Mouse (Mus musculus) hindbrain, embryonic 11.5 days (tissue): ENCODE results near the gene Dirc2. TPM values are rescaled to one million over a fixed set of nuclear protein-coding genes. Genes with fewer than 3 reads are reported as not detected.

Source experiments
- ATAC-seq: fragments of 200-750 bp; cut with Nextera tagmentation; 2 replicates; pipeline ENCODE4 v1.8.0; 2017; ENCODE audit warnings: mild to moderate bottlenecking, moderate TSS enrichment, moderate library complexity; ENCODE audit not compliant: low FRiP score
- DNase-seq: peaks from one replicate; pipeline ENCODE4 v3.0.0-alpha.2; 2015; ENCODE audit warnings: low spot score
- H3K27ac ChIP-seq: fragments of 300-500 bp; sonication (generic); 2 replicates; pipeline ENCODE4 v1.5.1; 2014; ENCODE audit warnings: mild to moderate bottlenecking, low read depth, low read length
- H3K27me3 ChIP-seq: fragments of 300-500 bp; sonication (generic); 2 replicates; pipeline ENCODE4 v1.6.1; 2014; ENCODE audit warnings: mild to moderate bottlenecking, low read length, moderate library complexity, mixed read lengths; ENCODE audit not compliant: control insufficient read depth, insufficient read depth
- H3K36me3 ChIP-seq: fragments of 300-500 bp; sonication (generic); 2 replicates; pipeline ENCODE4 v1.6.1; 2014; ENCODE audit warnings: mild to moderate bottlenecking, low read length, moderate library complexity, mixed read lengths; ENCODE audit not compliant: control insufficient read depth, insufficient read depth
- H3K4me1 ChIP-seq: fragments of 300-500 bp; sonication (generic); replicated peaks from 2 replicates; pipeline ENCODE4 v1.6.1; 2014; ENCODE audit warnings: low read length, mixed read lengths; ENCODE audit not compliant: control insufficient read depth, insufficient read depth
- H3K4me2 ChIP-seq: fragments of 300-500 bp; sonication (generic); replicated peaks from 2 replicates; pipeline ENCODE4 v1.6.1; 2014; ENCODE audit warnings: mild to moderate bottlenecking, low read depth, low read length
- H3K4me3 ChIP-seq: fragments of 300-500 bp; sonication (generic); 2 replicates; pipeline ENCODE4 v1.5.1; 2014; ENCODE audit warnings: low read depth, low read length
- H3K9ac ChIP-seq: fragments of 300-500 bp; sonication (generic); 2 replicates; pipeline ENCODE4 v1.6.1; 2014; ENCODE audit warnings: low read depth, low read length
- H3K9me3 ChIP-seq: fragments of 300-500 bp; sonication (generic); 2 replicates; pipeline ENCODE4 v1.6.1; 2016; ENCODE audit warnings: low read length; ENCODE audit not compliant: control insufficient read depth
- WGBS: fragments of 180-500 bp; shearing (Covaris S2); extraction: QIAGEN DNeasy Blood & Tissue Kit; methylation state at CpG from one replicate; pipeline ENCODE4 v1.1.7; 2014; 5-methylcytosine and 5-hydroxymethylcytosine counted together
- polyA plus RNA-seq: library from polyadenylated mRNA; unstranded; fragments of >200 nt; fragmentation: Nextera tagmentation; extraction: Ambion mirVana; gene quantifications from 2 replicates; pipeline ENCODE4 v1.2.1, GENCODE M21; 2014

The Dirc2 gene
- polyA plus RNA-seq, 1 experiment from 2014 or later = 20.1 TPM

DNA sequence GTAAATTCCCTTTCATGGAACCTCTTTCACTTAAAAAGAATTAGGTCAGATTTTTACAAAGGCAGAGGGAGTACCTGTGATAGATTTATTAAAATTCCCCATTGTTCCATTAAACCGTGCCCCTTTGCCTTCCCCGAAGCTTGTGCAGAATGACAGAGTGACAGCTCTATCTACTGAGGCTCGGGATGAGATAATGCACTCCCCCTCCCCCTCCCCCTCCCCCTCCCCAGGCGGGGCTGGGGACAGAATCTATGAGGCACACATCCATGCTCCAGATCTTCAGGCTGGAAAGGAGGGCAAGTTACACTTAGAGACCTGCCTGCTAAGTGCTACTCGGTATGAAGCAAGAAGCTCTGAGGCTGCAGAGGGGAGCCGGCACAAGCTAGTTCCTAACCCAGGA lies 53.8 kb downstream of the Dirc2 start:
- no peak overlapping the region for H3K4me3 ChIP-seq
- H3K9ac ChIP-seq = no peak overlapping the region
- DNase-seq (no peak), ATAC-seq (no peak)
- no peaks in the 10 kb centered on the region; the same call in 1 of the 2 replicates for H3K4me1 ChIP-seq
- WGBS = 53% methylated on average over 6 of the region's 6 CpGs
- H3K27me3 ChIP-seq = no peaks in the 10 kb centered on the region
- H3K4me2 ChIP-seq = no peak overlapping the region
- H3K9me3 ChIP-seq = no peaks in the 10 kb centered on the region
- H3K27ac ChIP-seq = no peak overlapping the region
- H3K36me3 ChIP-seq = no peaks in the 10 kb centered on the region

DNA sequence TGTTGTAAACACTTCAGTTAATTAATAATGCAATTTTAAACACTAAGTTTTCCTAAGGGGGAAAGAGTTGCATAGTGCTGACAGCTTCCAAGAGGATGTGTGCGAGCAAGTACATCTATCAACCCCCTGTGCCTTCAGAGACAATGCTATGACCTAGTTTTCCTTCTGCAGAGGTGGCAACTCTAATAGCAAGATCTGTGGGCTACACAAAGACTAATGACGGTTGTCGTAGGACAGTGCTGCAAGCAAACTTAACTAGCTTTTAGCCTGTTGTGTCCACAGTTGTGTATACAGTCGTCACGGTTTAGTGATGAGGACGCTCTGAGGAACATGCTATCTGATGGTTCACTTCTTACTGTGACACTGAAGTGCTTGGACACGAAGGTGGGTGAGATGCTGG lies 54.5 kb downstream of the Dirc2 start:
- ATAC-seq (no peak), DNase-seq (no peak)
- Histone ChIP-seq H3K4me2 (no peak overlapping the region), H3K27ac (no peak overlapping the region), H3K9ac (no peak overlapping the region), H3K4me3 (no peak overlapping the region), H3K9me3 (no peaks in the 10 kb centered on the region), H3K36me3 (no peaks in the 10 kb centered on the region), H3K27me3 (no peaks in the 10 kb centered on the region), H3K4me1 (no peaks in the 10 kb centered on the region; the same call in 1 of the 2 replicates)
- 90% methylated on average over 7 of the region's 7 CpGs for WGBS

DNA sequence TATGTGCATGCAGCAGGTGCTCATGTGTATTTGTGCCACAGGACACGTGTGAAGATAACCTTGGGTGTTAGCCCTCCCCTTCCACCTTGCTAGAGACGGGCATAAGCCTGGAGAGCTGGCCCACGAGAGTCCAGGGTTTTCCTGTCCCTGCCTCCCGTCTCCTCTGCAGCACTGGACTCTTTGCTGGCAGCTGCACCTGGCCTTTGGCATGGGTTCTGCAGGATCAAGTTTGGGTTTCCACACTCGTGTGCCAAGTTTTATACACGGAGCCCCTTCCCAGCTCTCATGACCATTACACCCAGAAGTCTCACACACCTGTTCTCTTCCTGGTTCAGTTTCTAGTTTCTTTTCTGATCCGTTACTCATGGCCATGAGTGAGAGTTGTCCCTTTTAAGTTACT lies 55.5 kb downstream of the Dirc2 start:
- DNase-seq (no peak), ATAC-seq (no peak)
- Histone ChIP-seq H3K9ac (no peak overlapping the region), H3K4me2 (no peak overlapping the region), H3K9me3 (no peaks in the 10 kb centered on the region), H3K4me3 (no peak overlapping the region), H3K27me3 (no peaks in the 10 kb centered on the region), H3K27ac (no peak overlapping the region), H3K4me1 (no peaks in the 10 kb centered on the region; the same call in 1 of the 2 replicates), H3K36me3 (no peaks in the 10 kb centered on the region)
- WGBS = 89% methylated on average over 7 of the region's 7 CpGs

DNA sequence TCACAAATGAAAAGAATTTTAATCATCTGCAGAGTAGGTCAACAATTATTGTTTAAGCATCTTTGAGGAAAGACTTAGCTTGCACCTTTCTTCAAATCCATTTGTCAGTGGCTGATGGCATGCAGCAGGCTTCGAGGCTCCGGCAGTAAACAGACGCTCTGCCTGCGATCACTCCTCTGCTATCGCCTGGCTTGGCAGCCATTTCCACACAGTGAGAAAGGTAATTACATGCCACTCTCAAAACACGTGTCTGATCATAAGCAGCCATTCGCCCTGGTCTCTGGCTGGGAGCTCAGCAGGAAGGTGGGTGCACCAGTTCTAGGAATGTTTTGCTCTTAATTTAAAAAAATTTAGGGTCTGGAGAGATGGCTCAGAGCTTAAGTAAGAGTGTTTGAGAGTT lies 58.2 kb downstream of the Dirc2 start:
- Histone ChIP-seq H3K4me1 (no peaks in the 10 kb centered on the region; the same call in 1 of the 2 replicates), H3K9me3 (no peaks in the 10 kb centered on the region), H3K4me3 (no peak overlapping the region), H3K4me2 (no peak overlapping the region), H3K36me3 (no peaks in the 10 kb centered on the region), H3K9ac (no peak overlapping the region), H3K27ac (no peak overlapping the region), H3K27me3 (no peaks in the 10 kb centered on the region)
- ATAC-seq (no peak), DNase-seq (no peak)
- 75% methylated on average over 7 of the region's 7 CpGs for WGBS

DNA sequence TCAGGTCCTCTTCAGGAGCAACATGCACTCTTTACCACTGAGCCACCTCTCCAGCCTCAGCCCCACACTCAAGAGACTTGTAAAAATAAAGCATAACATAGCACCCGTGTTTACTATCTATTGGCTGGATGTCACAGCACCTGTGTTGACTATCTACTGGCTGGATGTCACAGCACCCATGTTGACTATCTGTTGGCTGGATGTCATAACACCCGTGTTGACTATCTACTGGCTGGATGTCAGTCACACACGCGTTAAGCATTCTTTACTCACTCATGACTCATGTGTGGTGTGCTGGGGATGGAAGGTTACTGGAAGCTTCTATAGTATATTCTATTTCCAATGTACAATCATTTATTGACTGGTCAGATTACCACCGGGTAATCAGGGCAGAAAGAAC lies 62.2 kb downstream of the Dirc2 start:
- Histone ChIP-seq H3K36me3 (no peaks in the 10 kb centered on the region), H3K4me2 (no peak overlapping the region), H3K27me3 (no peaks in the 10 kb centered on the region), H3K4me3 (no peak overlapping the region), H3K9me3 (no peaks in the 10 kb centered on the region), H3K4me1 (no peaks in the 10 kb centered on the region), H3K9ac (no peak overlapping the region), H3K27ac (no peak overlapping the region)
- no peak for DNase-seq
- WGBS = 89% methylated on average over 5 of the region's 5 CpGs
- no peak for ATAC-seq

DNA sequence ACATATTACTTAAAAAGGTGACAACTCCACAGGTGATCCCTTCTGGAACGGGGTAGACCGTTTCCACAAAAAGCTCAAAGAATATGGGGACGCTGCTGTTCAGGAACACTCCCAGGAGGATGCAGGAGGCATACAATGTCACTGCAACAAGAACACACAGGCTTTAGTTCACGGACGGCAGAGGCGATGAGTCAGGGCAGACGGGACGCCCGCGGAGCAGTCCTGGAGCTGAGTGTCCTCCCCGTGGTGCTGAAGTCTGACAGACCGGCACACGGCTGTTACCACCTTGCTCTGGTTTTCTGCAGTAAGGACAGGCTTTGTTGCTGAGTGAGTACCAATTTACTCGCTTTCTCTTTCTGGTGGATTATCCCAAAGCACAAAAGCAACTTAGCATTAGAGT lies 64.4 kb downstream of the Dirc2 start:
- no peak overlapping the region for H3K9ac ChIP-seq
- no peak overlapping the region for H3K4me2 ChIP-seq
- no peak for ATAC-seq
- H3K4me1 ChIP-seq = no peaks in the 10 kb centered on the region
- WGBS = 77% methylated on average over 14 of the region's 14 CpGs
- H3K9me3 ChIP-seq = no peaks in the 10 kb centered on the region
- no peak overlapping the region for H3K4me3 ChIP-seq
- H3K36me3 ChIP-seq = no peaks in the 10 kb centered on the region
- no peak for DNase-seq
- H3K27ac ChIP-seq = no peak overlapping the region
- H3K27me3 ChIP-seq = no peaks in the 10 kb centered on the region

DNA sequence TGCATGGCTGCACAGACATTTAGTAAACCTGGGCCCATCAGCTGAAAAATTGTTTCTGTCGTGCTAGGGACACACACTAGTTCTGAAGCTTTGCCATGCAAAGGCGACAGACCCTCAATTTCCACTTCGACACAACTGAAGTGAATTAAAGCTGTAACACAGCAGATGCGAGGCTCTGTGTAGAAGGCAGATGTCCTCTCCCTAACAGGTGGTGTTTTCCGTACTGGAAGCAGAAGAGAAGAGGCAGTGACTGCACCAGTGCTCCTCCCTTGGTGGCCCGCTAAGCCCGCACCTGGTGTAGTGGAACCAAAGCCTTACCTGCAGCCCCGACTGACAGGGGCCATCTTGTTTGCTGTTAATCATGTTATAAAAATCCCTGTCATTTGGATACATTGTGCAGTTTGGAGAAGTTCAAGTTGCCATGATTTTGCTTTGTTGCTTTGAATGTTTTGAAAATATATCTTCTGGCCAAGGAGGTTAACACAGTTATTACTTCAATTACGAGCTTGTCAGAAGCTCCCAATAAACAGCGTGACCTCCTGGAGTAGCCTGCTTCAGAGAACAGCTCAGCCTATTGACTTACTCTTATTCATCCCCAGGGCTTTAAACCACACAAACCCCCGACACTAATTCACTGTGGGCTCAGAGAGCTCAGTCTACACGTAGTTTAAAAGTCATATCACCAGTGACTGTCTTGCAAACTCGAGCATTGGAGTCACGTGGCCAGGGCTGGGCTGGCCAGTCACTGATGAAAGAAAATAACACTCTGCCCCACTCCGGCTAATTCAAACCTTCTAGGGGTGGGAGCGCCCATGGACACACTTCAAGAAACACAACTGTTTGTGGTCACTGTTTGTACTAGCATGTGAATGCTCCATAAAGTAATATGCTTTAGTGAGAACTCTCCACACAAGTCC lies 65.1 kb downstream of the Dirc2 start:
- no peaks in the 10 kb centered on the region for H3K4me1 ChIP-seq

DNA sequence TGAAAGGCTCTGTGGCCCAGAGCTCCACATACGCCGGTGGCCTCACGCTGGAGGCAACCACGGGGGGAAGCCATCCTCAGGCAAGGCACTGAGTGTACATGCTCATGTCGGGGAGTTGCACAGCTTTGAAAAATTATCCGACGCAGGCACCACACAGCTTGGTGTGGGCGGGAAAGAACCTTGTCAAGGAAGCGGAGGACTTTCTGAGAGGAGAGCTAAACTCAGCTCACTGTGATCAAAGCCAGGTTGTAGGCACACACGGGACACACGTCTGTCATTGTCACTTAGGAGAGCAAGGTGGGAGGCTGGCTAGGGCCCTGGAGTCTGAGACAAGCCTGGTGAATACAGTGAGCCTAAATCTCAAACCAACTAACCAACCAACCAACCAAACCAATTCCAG lies 67.3 kb downstream of the Dirc2 start:
- no peak for ATAC-seq

More for the DNA sequence above, 65.1 kb downstream of the Dirc2 start:
- no peaks in the 10 kb centered on the region for H3K9me3 ChIP-seq
- H3K27ac ChIP-seq = no peak overlapping the region
- H3K27me3 ChIP-seq = no peaks in the 10 kb centered on the region
- no peaks in the 10 kb centered on the region for H3K36me3 ChIP-seq
- DNase-seq = no peak
- H3K9ac ChIP-seq = no peak overlapping the region
- no peak overlapping the region for H3K4me3 ChIP-seq
- H3K4me2 ChIP-seq = no peak overlapping the region
- ATAC-seq = no peak
- whole genome bisulfite sequencing = 75% methylated on average over 16 of the region's 16 CpGs

DNA sequence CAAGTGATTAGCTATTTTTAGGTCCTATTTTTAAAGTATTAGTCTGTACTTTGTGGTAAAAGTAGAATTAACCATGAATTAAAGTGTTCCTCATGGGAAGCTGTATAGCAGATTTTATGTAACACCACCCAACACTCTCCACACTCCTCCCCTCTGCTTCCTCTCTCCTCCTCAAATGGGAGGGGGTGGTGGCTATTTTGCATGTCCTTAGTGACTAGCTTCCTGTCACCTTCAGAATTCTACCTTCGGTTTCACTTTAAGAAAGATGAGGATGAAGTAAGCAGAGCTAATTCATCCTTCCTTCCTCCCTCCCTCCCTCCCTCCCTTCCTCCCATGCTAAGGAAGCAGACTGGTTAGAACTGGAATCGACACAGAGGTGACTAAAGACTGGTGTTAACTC lies 73.1 kb downstream of the Dirc2 start:
- no peaks in the 10 kb centered on the region for H3K9me3 ChIP-seq
- ATAC-seq (no peak), DNase-seq (no peak)
- no peak overlapping the region for H3K9ac ChIP-seq
- H3K27me3 ChIP-seq = no peaks in the 10 kb centered on the region
- H3K27ac ChIP-seq = no peak overlapping the region
- no peaks in the 10 kb centered on the region for H3K36me3 ChIP-seq
- 87% methylated on average over 2 of the region's 2 CpGs for WGBS
- no peak overlapping the region for H3K4me2 ChIP-seq
- no peaks in the 10 kb centered on the region for H3K4me1 ChIP-seq
- H3K4me3 ChIP-seq = no peak overlapping the region

More for the DNA sequence above, 67.3 kb downstream of the Dirc2 start:
- Histone ChIP-seq H3K27ac (no peak overlapping the region), H3K4me1 (no peaks in the 10 kb centered on the region), H3K27me3 (no peaks in the 10 kb centered on the region), H3K9ac (no peak overlapping the region), H3K9me3 (no peaks in the 10 kb centered on the region), H3K36me3 (no peaks in the 10 kb centered on the region), H3K4me3 (no peak overlapping the region), H3K4me2 (no peak overlapping the region; the same call in 1 of the 2 replicates)
- DNase-seq = no peak
- 54% methylated on average over 11 of the region's 11 CpGs for WGBS
